Mouse (Mus musculus): ENCODE data around the gene Pmvk. TPM values are rescaled to one million over a fixed set of nuclear protein-coding genes. Genes with fewer than 3 reads are reported as not detected.

The Pmvk gene
- polyA plus RNA-seq (2016; fragmentation: Nextera tagmentation; extraction: Ambion mirVana): 72.0 and 75.3 TPM in 2 replicates

- WGBS: 58% methylated on average over 10 of the region's 10 CpGs
- no peak for DNase-seq (ENCODE audit: extremely low spot score, low spot score)
- Histone ChIP-seq H3K27ac (no peak within 1 kb of the TSS), H3K9me3 (no peaks in the 10 kb centered on the region), H3K4me3 (no peak within 1 kb of the TSS), H3K27me3 (ENCODE audit: poor library complexity, severe bottlenecking) (no peaks in the 10 kb centered on the region), H3K4me1 (peaks cover 47% of the 10 kb centered on the region), H3K36me3 (replicated peaks) (peaks cover 1% of the 10 kb centered on the region; the same call in 1 of the 2 replicates)
Measured at GRCm38 (mm10) chr3:89454401-89455177, at the start of gene Pmvk. Pmvk (plus strand) TSS chr3:89454541.

DNA sequence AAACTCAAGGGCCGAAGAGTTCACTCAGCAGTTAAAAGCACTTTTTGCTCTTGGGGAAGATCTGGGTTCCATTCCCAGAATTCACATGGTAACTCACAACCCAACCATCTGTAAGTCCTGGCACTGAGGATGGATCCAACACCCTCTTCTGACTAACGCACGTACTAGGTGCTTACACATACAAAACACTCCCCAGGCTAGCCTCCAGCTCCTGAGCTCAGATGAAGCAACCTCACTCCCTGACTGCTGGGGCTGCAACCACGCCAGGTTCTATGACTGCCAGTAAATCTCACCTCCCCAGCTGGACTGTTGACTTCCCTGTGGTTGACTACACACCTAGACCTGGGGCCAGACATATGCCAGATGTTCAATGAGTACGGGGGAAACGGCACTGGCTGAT, 47.5 kb upstream of the Pmvk start:
- Histone ChIP-seq H3K4me3 (no peak overlapping the region), H3K9me3 (no peaks in the 10 kb centered on the region), H3K27ac (no peak overlapping the region), H3K4me1 (peaks cover 10% of the 10 kb centered on the region), H3K27me3 (ENCODE audit: poor library complexity, severe bottlenecking) (no peaks in the 10 kb centered on the region), H3K36me3 (replicated peaks) (peaks cover 58% of the 10 kb centered on the region)
- DNase-seq (ENCODE audit: extremely low spot score, low spot score): no peak
- 92% methylated on average over 6 of the region's 6 CpGs for WGBS

GRCm38 (mm10) chr3:89408448-89408847, 45.9 kb upstream of the Pmvk start:
- 66% methylated on average over 16 of the region's 16 CpGs for WGBS
- Histone ChIP-seq H3K27ac (no peak overlapping the region), H3K27me3 (ENCODE audit: poor library complexity, severe bottlenecking) (no peaks in the 10 kb centered on the region), H3K9me3 (no peaks in the 10 kb centered on the region), H3K4me1 (peaks cover 14% of the 10 kb centered on the region), H3K4me3 (peak overlapping the region; percentile 6; the same call in 1 of the 2 replicates), H3K36me3 (replicated peaks) (peaks cover 51% of the 10 kb centered on the region)
- no peak for DNase-seq (ENCODE audit: extremely low spot score, low spot score)

DNA sequence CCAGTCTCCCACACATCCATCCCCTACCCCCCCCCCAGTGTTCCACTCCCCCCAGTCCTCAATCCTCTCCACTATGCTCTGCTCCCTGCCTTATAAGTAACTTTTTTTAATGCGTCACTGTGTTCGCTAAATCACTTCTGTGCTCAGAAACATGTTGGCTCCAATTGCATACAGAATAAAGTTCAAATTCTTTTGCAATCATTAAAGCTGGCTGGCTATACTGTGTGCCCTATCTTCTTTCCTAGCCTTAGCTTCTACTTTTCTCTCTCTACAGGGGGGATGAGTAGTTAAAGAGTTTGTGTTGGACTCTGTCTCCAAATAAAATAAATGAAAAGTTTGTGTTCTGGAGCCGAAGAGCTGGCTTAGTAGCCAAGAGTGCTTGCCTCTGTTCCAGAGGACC, 44.6 kb upstream of the Pmvk start:
- H3K4me3 ChIP-seq: no peak overlapping the region
- no peaks in the 10 kb centered on the region for H3K9me3 ChIP-seq
- 95% methylated on average over 3 of the region's 3 CpGs for WGBS
- no peak overlapping the region for H3K27ac ChIP-seq
- H3K27me3 ChIP-seq (ENCODE audit: poor library complexity, severe bottlenecking): no peaks in the 10 kb centered on the region
- DNase-seq (ENCODE audit: extremely low spot score, low spot score): no peak
- H3K36me3 ChIP-seq (replicated peaks): peaks cover 52% of the 10 kb centered on the region
- H3K4me1 ChIP-seq: peaks cover 14% of the 10 kb centered on the region

- Histone ChIP-seq H3K27me3 (ENCODE audit: poor library complexity, severe bottlenecking) (no peaks in the 10 kb centered on the region), H3K4me3 (peak overlapping the region; percentile 67), H3K4me1 (peaks cover 14% of the 10 kb centered on the region), H3K27ac (peak overlapping the region; percentile 82), H3K36me3 (replicated peaks) (peaks cover 55% of the 10 kb centered on the region), H3K9me3 (no peaks in the 10 kb centered on the region)
- WGBS: 84% methylated on average over 10 of the region's 10 CpGs
- no peak for DNase-seq (ENCODE audit: extremely low spot score, low spot score)
Measured at GRCm38 (mm10) chr3:89410864-89411263, 43.5 kb upstream of the Pmvk start.

GRCm38 (mm10) chr3:89411490-89412393, 42.6 kb upstream of the Pmvk start, which contains the start of gene Flad1:
Flad1 (minus strand) TSS chr3:89411870.
- Histone ChIP-seq H3K27ac (peak within 1 kb of the TSS; percentile 82), H3K4me1 (peaks cover 21% of the 10 kb centered on the region), H3K27me3 (ENCODE audit: poor library complexity, severe bottlenecking) (no peaks in the 10 kb centered on the region), H3K9me3 (no peaks in the 10 kb centered on the region), H3K36me3 (replicated peaks) (peaks cover 62% of the 10 kb centered on the region), H3K4me3 (peak within 1 kb of the TSS; percentile 67)
- peak; percentile 95 for DNase-seq (ENCODE audit: extremely low spot score, low spot score)
- WGBS: 8% methylated on average over 28 of the region's 28 CpGs

DNA sequence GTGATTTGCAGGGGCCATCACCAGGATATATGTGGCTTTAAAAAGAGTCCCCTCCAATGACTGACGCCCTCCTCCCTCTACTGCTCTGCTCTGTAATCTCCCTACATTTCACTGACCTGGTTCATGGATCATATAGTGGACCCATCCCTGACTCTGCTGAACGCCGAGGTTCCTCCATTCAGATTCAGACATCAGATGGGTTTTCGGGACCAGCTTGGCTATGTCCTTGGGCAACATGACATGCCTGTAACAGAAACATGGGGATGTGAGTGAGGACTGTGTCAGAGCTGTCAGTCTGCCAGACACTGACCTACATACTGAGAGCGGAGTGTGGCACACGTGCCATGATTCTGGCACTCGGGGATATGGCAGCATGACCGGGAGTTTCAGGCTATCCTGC, 38.2 kb upstream of the Pmvk start:
- H3K4me1 ChIP-seq: peaks cover 43% of the 10 kb centered on the region
- H3K9me3 ChIP-seq: no peaks in the 10 kb centered on the region
- H3K27ac ChIP-seq: no peak overlapping the region
- WGBS: 95% methylated on average over 8 of the region's 8 CpGs
- peaks cover 41% of the 10 kb centered on the region for H3K36me3 ChIP-seq (replicated peaks)
- H3K4me3 ChIP-seq: peak overlapping the region; percentile 71
- DNase-seq (ENCODE audit: extremely low spot score, low spot score): no peak
- H3K27me3 ChIP-seq (ENCODE audit: poor library complexity, severe bottlenecking): no peaks in the 10 kb centered on the region

DNA sequence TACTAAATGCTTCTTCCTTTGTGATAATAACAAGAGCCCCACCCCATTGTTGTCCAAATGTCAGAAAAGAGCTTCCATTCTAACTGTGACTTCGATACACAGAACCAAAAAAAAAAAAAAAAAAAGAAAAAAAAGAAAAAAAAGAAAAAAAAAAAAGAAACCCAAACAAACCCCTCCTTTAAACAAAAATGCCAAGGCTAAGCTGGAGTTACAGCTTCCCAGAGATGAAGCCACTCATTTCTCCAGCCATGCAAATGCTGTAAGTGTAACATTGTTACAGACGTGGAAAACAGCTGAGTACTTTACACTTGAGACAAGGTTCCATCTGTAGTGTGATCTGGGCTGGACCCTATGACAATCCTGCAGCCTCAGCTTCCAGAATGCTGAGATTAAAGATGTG, 37.2 kb upstream of the Pmvk start:
- H3K27ac ChIP-seq: peak overlapping the region; percentile 93
- peaks cover 48% of the 10 kb centered on the region for H3K4me1 ChIP-seq
- WGBS: 37% methylated on average over 2 of the region's 2 CpGs
- H3K4me3 ChIP-seq: peak overlapping the region; percentile 71
- no peak for DNase-seq (ENCODE audit: extremely low spot score, low spot score)
- no peaks in the 10 kb centered on the region for H3K27me3 ChIP-seq (ENCODE audit: poor library complexity, severe bottlenecking)
- no peaks in the 10 kb centered on the region for H3K9me3 ChIP-seq
- H3K36me3 ChIP-seq (replicated peaks): peaks cover 41% of the 10 kb centered on the region

GRCm38 (mm10) chr3:89417840-89418169, 36.5 kb upstream of the Pmvk start:
- Histone ChIP-seq H3K27ac (peak overlapping the region; percentile 93), H3K27me3 (ENCODE audit: poor library complexity, severe bottlenecking) (no peaks in the 10 kb centered on the region), H3K4me1 (peaks cover 52% of the 10 kb centered on the region), H3K9me3 (no peaks in the 10 kb centered on the region), H3K4me3 (peak overlapping the region; percentile 71), H3K36me3 (replicated peaks) (peaks cover 40% of the 10 kb centered on the region)
- no peak for DNase-seq (ENCODE audit: extremely low spot score, low spot score)
- under 1% methylated on average over 20 of the region's 20 CpGs for WGBS

DNA sequence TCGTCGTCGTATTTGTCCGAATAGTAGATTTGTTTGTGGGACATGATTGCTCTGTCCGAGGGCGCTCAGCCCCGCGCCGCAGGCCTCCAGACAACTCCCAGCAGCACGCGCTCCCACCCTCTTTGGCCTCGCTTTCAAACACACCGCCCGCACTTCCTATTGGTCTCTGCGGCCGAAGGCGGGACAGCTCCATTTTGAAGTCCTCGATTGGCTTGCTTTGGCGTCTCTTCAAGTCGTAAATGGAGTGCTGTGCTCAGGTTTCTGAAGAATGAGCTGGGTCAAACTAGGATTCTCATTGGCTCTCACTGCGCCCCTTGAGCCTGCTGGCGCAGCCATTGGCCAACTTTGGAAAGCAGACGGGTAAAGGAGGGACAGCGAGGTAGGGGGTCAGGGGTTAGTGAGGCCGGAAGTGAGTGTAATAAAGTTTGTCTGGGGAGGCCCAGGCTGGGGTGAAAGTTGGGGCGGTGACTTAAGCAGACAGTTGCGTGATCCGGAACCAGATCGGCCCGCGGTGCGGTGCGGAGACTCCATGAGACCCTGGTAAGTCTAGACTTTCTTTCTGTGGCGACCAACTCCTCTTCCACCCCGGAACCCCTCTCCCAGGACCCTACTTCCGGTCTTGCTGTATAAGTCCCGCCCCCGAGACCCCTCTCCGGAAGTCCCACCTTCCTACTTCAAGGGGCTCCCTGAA, 36.0 kb upstream of the Pmvk start, which contains the start of the genes Cks1b and Shc1:
Cks1b (minus strand) TSS at position 214 of the 691 bp plus-strand sequence.
Shc1 (plus strand) TSS at position 274 of the 691 bp plus-strand sequence.
- peaks cover 40% of the 10 kb centered on the region for H3K36me3 ChIP-seq (replicated peaks)
- H3K4me1 ChIP-seq: peaks cover 57% of the 10 kb centered on the region
- no peaks in the 10 kb centered on the region for H3K27me3 ChIP-seq (ENCODE audit: poor library complexity, severe bottlenecking)
- H3K27ac ChIP-seq: peak within 1 kb of the TSS; percentile 93
- under 1% methylated on average over 39 of the region's 39 CpGs for WGBS
- peak within 1 kb of the TSS; percentile 71 for H3K4me3 ChIP-seq
- DNase-seq (ENCODE audit: extremely low spot score, low spot score): peak; percentile 97
- H3K9me3 ChIP-seq: no peaks in the 10 kb centered on the region

DNA sequence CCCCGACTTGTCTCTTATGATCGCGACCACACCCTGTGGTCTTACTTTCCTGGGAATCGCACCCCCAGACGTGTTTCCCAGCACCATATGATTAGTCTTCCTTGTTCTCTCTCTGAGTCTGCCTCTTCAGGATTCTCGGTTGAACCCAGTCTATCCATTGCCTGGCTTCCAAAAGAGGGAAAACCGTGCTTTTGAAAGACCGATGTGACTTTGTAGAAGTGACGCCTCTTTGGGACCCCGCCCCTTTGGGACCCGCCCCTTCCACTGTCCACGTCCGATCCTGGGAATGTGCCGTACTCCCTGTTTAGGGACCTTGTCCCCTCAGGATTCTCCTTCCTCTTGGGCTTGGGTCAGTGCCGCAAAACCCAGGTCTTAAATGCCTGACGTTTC, 35.5 kb upstream of the Pmvk start:
- Histone ChIP-seq H3K4me1 (peaks cover 61% of the 10 kb centered on the region), H3K27me3 (ENCODE audit: poor library complexity, severe bottlenecking) (no peaks in the 10 kb centered on the region), H3K27ac (peak overlapping the region; percentile 93), H3K36me3 (replicated peaks) (peaks cover 41% of the 10 kb centered on the region), H3K9me3 (no peaks in the 10 kb centered on the region), H3K4me3 (peak overlapping the region; percentile 71)
- DNase-seq (ENCODE audit: extremely low spot score, low spot score): peak; percentile 85
- WGBS: under 1% methylated on average over 16 of the region's 16 CpGs

GRCm38 (mm10) chr3:89419571-89419970, 34.8 kb upstream of the Pmvk start:
- 4% methylated on average over 9 of the region's 9 CpGs for WGBS
- DNase-seq (ENCODE audit: extremely low spot score, low spot score): peak; percentile 27
- peaks cover 41% of the 10 kb centered on the region for H3K36me3 ChIP-seq (replicated peaks)

More at GRCm38 (mm10) chr3:89419571-89419970, 34.8 kb upstream of the Pmvk start:
- no peaks in the 10 kb centered on the region for H3K27me3 ChIP-seq (ENCODE audit: poor library complexity, severe bottlenecking)
- H3K4me3 ChIP-seq: peak overlapping the region; percentile 71
- no peaks in the 10 kb centered on the region for H3K9me3 ChIP-seq
- peak overlapping the region; percentile 93 for H3K27ac ChIP-seq
- peaks cover 61% of the 10 kb centered on the region for H3K4me1 ChIP-seq
